Mouse (Mus musculus): Measurements from ENCODE around the gene Olfr1329. TPM values are rescaled to one million over a fixed set of nuclear protein-coding genes. Genes with fewer than 3 reads are reported as not detected.

The Olfr1329 gene
- polyA plus RNA-seq, 1 experiment from 2014 or later: not detected

Other genes with a start within 250 kb of the Olfr1329 start
- not detected in 2 replicates for gene Olfr1342, start 224.7 kb downstream of the Olfr1329 start, polyA plus RNA-seq (2015; fragmentation: Nextera tagmentation; extraction: Ambion mirVana)
- gene Olfr1341, start 213.9 kb downstream of the Olfr1329 start, polyA plus RNA-seq (2015; fragmentation: Nextera tagmentation; extraction: Ambion mirVana): not detected in 2 replicates
- not detected in 2 replicates for gene Olfr1340, start 197.3 kb downstream of the Olfr1329 start, polyA plus RNA-seq (2015; fragmentation: Nextera tagmentation; extraction: Ambion mirVana)
- not detected in 2 replicates for gene Olfr1339, start 185.3 kb downstream of the Olfr1329 start, polyA plus RNA-seq (2015; fragmentation: Nextera tagmentation; extraction: Ambion mirVana)
- gene Olfr1338, start 158.7 kb downstream of the Olfr1329 start, polyA plus RNA-seq (2015; fragmentation: Nextera tagmentation; extraction: Ambion mirVana): not detected in 2 replicates
- gene Olfr1337, start 134.9 kb downstream of the Olfr1329 start, polyA plus RNA-seq (2015; fragmentation: Nextera tagmentation; extraction: Ambion mirVana): not detected in 2 replicates
- gene Olfr1335, start 107.5 kb downstream of the Olfr1329 start, polyA plus RNA-seq (2015; fragmentation: Nextera tagmentation; extraction: Ambion mirVana): not detected in 2 replicates
- not detected in 2 replicates for gene Olfr1333, start 81.2 kb downstream of the Olfr1329 start, polyA plus RNA-seq (2015; fragmentation: Nextera tagmentation; extraction: Ambion mirVana)
- not detected in 2 replicates for gene Olfr1331, start 52.8 kb downstream of the Olfr1329 start, polyA plus RNA-seq (2015; fragmentation: Nextera tagmentation; extraction: Ambion mirVana)
- 0.05 TPM in 1 of 2 replicates, not detected in the other for gene Olfr1330, start 28.9 kb downstream of the Olfr1329 start, polyA plus RNA-seq (2015; fragmentation: Nextera tagmentation; extraction: Ambion mirVana)
- gene Olfr1328, start 21.1 kb upstream of the Olfr1329 start, polyA plus RNA-seq (2015; fragmentation: Nextera tagmentation; extraction: Ambion mirVana): not detected in 2 replicates
- not detected in 2 replicates for gene Lao1, start 44.1 kb upstream of the Olfr1329 start, polyA plus RNA-seq (2015; fragmentation: Nextera tagmentation; extraction: Ambion mirVana)
- gene Slc2a1, start 191.2 kb upstream of the Olfr1329 start, polyA plus RNA-seq (2015; fragmentation: Nextera tagmentation; extraction: Ambion mirVana): 149 and 156 TPM in 2 replicates

All from intestine, embryonic 16.5 days (tissue).